Mouse (Mus musculus): ENCODE data around the gene Exosc10.

GRCm38 (mm10) chr4:148509450-148510084, 48.7 kb upstream of the Exosc10 start:
- TF ChIP-seq POLR2A (IDR thresholded peaks at IDR 0.05; ENCODE audit: low read depth, low read length) (no peak), CTCF (IDR thresholded peaks at IDR 0.05; ENCODE audit: extremely low read depth, insufficient read length, insufficient replicate concordance, low read depth, low read length) (no peak)
